Mouse (Mus musculus) heart, adult 2 months (tissue): ENCODE results near the gene Ipcef1.

Experiments
- CTCF ChIP-seq: fragments of 200-600 bp; IDR thresholded peaks from 2 replicates; pipeline ENCODE4 v1.8.1; 2022; ENCODE audit warnings: antibody characterized with exemption, mild to moderate bottlenecking, moderate library complexity
- EP300 ChIP-seq: fragments of 200-500 bp; IDR thresholded peaks from 2 replicates; pipeline ENCODE4 v1.6.1; 2011; ENCODE audit warnings: low read depth, low read length, control low read depth; ENCODE audit not compliant: insufficient read depth
- POLR2A ChIP-seq: fragments of 200-500 bp; IDR thresholded peaks from 2 replicates; pipeline ENCODE4 v1.6.1; 2011; ENCODE audit warnings: mild to moderate bottlenecking, low read depth, low read length, control low read depth; ENCODE audit not compliant: insufficient read depth

GRCm38 (mm10) chr10:6998576-6999250, 53.6 kb downstream of the Ipcef1 start:
- no peak for TF ChIP-seq CTCF
- no peak for TF ChIP-seq POLR2A
- TF ChIP-seq EP300, result no peak
